Mouse (Mus musculus) left cerebral cortex, adult 2 months (tissue): Measurements from ENCODE around the gene Olfr45. TPM values are rescaled to one million over a fixed set of nuclear protein-coding genes. Genes with fewer than 3 reads are reported as not detected.

Source experiments
- DNase-seq, 2 experiments: peaks; one replicate each; pipeline ENCODE4 v3.0.0; 2021 to 2022; ENCODE audit warnings: low spot score in 2 of 2, mixed read lengths in 1 of 2; ENCODE audit errors: extremely low spot score in 1 of 2
- H3K27ac ChIP-seq: fragments of 200-600 bp; 2 replicates; pipeline ENCODE4 v1.8.1; 2022
- H3K4me3 ChIP-seq: fragments of 200-600 bp; 2 replicates; pipeline ENCODE4 v1.8.1; 2022
- CTCF ChIP-seq: fragments of 200-600 bp; IDR thresholded peaks from 2 replicates; pipeline ENCODE4 v1.8.1; 2022; ENCODE audit warnings: antibody characterized with exemption, mild to moderate bottlenecking, moderate library complexity
- intact Hi-C: fragments of 180-260 bp; cut with DNase I; formaldehyde crosslinking; loops from one replicate; pipeline ENCODE4 v1.15.1; 2025
- total RNA-seq, 2 experiments: library from RNA; stranded (reverse); gene quantifications; 2 replicates each; pipeline ENCODE4 v1.2.3; 2021

Gene Olfr45
- total RNA-seq, 2 experiments from 2014 or later, result not detected

- H3K4me3 ChIP-seq, result no peak overlapping the region
- no peak for TF ChIP-seq CTCF
- no peak for DNase-seq
- intact Hi-C loops, result no loop called here
- no peak overlapping the region for H3K27ac ChIP-seq
Observed at GRCm38 (mm10) chr7:140725558-140725957, 43.8 kb downstream of the Olfr45 start.

DNA sequence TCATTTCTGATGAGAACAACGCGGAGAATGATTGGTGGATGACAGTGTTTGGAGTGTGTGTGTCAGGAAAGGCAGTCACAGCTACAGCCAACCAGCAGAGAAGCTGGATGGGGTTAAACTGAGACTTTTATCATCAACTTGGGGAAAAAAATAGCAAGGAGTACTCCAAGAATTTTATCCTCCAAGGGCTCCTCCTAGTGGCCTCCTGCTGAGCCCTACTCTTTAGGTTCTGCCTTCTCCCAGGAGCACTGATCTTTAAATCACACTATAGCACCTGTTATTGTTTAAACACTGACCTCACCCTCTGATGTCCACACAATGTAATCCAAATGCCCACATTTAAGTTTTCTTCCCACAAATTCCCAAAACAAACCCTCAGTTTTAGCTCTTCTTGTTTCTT is 51.4 kb downstream of the Olfr45 start:
- intact Hi-C loops, result loop anchor here (5.0 to 10.0 kb wide), 3 partner anchors 548 to 651 kb away; partner anchors contain the start of genes Caly and Sprn
- Histone ChIP-seq H3K27ac (no peak overlapping the region), H3K4me3 (no peak overlapping the region)
- no peak for DNase-seq
- peak; percentile 53 for TF ChIP-seq CTCF

Other genes starting within 250 kb of the Olfr45 start
- not detected for gene Olfr533, start 218.6 kb upstream of the Olfr45 start, total RNA-seq
- gene Olfr535, start 197.7 kb upstream of the Olfr45 start, total RNA-seq, result not detected
- not detected for gene Olfr536, start 174.6 kb upstream of the Olfr45 start, total RNA-seq
- not detected for gene Olfr538, start 114.1 kb upstream of the Olfr45 start, total RNA-seq
- gene Olfr46, start 80.7 kb upstream of the Olfr45 start, total RNA-seq, result under 1 TPM in 1 of 2 experiments, not detected in 1; 0.05 TPM
- gene Olfr61, start 53.0 kb upstream of the Olfr45 start, total RNA-seq, result not detected
- gene Olfr53, start 35.5 kb upstream of the Olfr45 start, total RNA-seq, result not detected
- gene Olfr539, start 22.0 kb upstream of the Olfr45 start, total RNA-seq, result under 1 TPM; 0.05 to 0.09 TPM
- gene Olfr541, start 15.3 kb downstream of the Olfr45 start, total RNA-seq, result not detected
- not detected for gene Cyp2e1, start 81.8 kb downstream of the Olfr45 start, total RNA-seq
- under 1 TPM; 0.32 to 0.47 TPM for gene Syce1, start 105.9 kb downstream of the Olfr45 start, total RNA-seq
- 10 to 100 TPM; 29.1 to 31.2 TPM for gene Zfp941, start 140.2 kb downstream of the Olfr45 start, total RNA-seq
- 1 to 10 TPM; 3.9 to 5.9 TPM for gene Urah, start 153.1 kb downstream of the Olfr45 start, total RNA-seq
- gene Scgb1c1, start 163.6 kb downstream of the Olfr45 start, total RNA-seq, result not detected
- gene Odf3, start 165.9 kb downstream of the Olfr45 start, total RNA-seq, result not detected
- 1 to 10 TPM; 1.5 to 2.6 TPM for gene Gm45785, start 174.4 kb downstream of the Olfr45 start, total RNA-seq
- 10 to 100 TPM; 62.1 to 74.2 TPM for gene Ric8a, start 175.0 kb downstream of the Olfr45 start, total RNA-seq
- 10 to 100 TPM; 24.6 to 24.8 TPM for gene Bet1l, start 175.6 kb downstream of the Olfr45 start, total RNA-seq
- gene Psmd13, start 200.0 kb downstream of the Olfr45 start, total RNA-seq, result 100 to 1,000 TPM; 101 to 107 TPM
- 10 to 100 TPM; 72.2 to 76.5 TPM for gene Sirt3, start 200.4 kb downstream of the Olfr45 start, total RNA-seq
- 1 to 10 TPM in 1 of 2 experiments, not detected in 1; 2.0 TPM for gene Cox8b, start 218.5 kb downstream of the Olfr45 start, total RNA-seq
- gene Nlrp6, start 239.0 kb downstream of the Olfr45 start, total RNA-seq, result 1 to 10 TPM in 1 of 2 experiments, under 1 TPM in 1; 0.68 to 1.2 TPM